8 mouse cellular contexts compared by ENCODE assay signal in genomic region chr5:64382451-64383057, GRCm38 (mm10).
A peak's percentile ranks its signal among the peaks of the same experiment; 100 is the strongest.
DNase-seq lines count a peak whose midpoint lies in the region; ATAC-seq lines count a peak whose summit lies in the region.

No protein-coding gene starts in this region.

- intact Hi-C loops in left cerebral cortex, postnatal 25 days (cut with DNase I) = loop anchor here (1.0 to 5.0 kb wide), 4 partner anchors 95 to 484 kb away; no protein-coding TSS in a partner anchor

- ATAC-seq in common myeloid progenitor, adult 5-6 weeks (replicated peaks; ENCODE audit: low read depth, poor library complexity, severe bottlenecking) = peak; percentile 61
- peak; percentile 73 for ATAC-seq in inflammation-experienced regulatory T-cells, adult 6 months
- peak; percentile 75 for ATAC-seq in megakaryocyte-erythroid progenitor cell, adult 5-6 weeks (replicated peaks; ENCODE audit: low FRiP score, low TSS enrichment, poor library complexity, severe bottlenecking)

- peak; percentile 83 to 95 for DNase-seq in adrenal gland, adult (ENCODE audit: inconsistent age in 2 of 2, low spot score in 1 of 2)
- DNase-seq in gastrocnemius, postnatal 10 days = peak; percentile 74
- DNase-seq in left cerebral cortex, postnatal 25 days (ENCODE audit: low spot score in 2 of 2) = peak; percentile 78 to 88
- peak; percentile 79 for DNase-seq in right cerebral cortex, postnatal 25 days
- DNase-seq in urinary bladder, postnatal 36 days (ENCODE audit: low spot score in 2 of 2) = peak; percentile 85 to 86

Comparison
In these comparisons a context has a peak if more than half of its experiments do, and no peak if none do; other contexts are left out.
1. Peak in every context shown above with its lines: DNase-seq and ATAC-seq.